Mouse (Mus musculus) kidney, adult 18-20 months (tissue): ENCODE measurements around the gene Vip.

ENCODE experiments used
- DNase-seq: peaks from one replicate; pipeline ENCODE4 v3.0.0; 2021

The Vip gene

GRCm38 (mm10) chr10:5639112-5639511 lies at the start of gene Vip:
Gene Vip, plus strand, starts transcription at chr10:5639218.
- no peak for DNase-seq

GRCm38 (mm10) chr10:5591061-5591460 lies 48.0 kb upstream of the Vip start:
- no peak for DNase-seq

- DNase-seq: peak; percentile 31
Observed at GRCm38 (mm10) chr10:5591996-5592395, 47.0 kb upstream of the Vip start.

GRCm38 (mm10) chr10:5593464-5593863 lies 45.6 kb upstream of the Vip start, which contains the start of gene Myct1:
Gene Myct1, plus strand, starts transcription at chr10:5593775.
- no peak for DNase-seq

DNA sequence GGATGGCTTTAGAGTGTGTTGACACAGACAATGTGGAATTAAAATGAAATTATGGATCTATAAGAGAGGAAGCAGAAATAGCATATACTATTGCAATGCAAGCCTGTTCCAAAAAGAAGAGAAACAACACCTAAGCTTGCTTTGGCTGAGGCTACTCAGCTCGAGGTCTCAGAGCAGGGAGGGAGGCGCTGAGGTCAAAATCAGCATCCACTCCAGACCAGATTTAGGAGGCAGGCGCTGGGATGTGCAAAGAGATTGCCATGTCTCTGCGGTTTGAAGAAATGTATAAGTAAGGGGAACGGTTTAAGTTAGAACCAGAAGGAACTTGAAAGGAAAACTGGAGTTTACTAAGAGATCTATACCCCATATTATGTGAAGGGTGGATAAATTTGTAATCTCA lies 44.6 kb upstream of the Vip start:
- no peak for DNase-seq

DNA sequence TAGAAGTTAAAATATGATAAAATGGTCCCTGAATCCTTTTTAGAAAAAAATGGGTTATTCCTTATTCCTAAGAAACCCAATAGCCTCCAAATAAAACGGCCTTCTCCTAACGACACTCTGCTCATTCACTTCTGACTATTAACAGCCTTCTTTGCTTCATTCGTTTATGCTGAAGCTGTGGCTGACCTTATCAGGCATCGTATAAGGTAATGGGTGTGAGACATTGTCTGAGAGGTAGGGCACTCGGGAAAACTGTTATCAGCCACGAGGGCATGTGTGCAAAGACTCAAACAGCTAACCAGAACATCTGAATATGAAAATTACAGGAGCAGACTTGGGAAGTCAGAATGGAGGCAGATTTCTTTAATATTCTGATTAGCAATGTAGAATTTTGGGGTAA lies 42.5 kb upstream of the Vip start:
- no peak for DNase-seq

DNA sequence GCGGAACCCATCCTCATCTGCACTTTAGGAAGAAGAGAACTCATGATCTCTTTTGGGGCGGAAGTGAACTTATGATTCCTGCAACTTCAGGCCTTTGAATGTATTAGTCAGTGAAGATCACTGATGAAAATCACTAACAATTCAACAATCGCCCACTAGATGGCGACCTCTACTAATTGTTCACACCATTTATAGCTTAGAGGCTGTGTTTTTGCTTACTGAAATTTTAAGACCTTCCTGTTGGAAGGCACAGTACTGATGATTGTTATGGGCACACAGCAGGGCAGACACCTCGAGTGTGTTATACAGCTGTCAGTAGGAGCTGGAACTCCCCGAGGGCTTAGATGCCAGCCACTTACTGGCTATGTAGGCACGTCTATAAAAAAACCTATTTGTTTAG lies 38.9 kb upstream of the Vip start:
- DNase-seq: peak; percentile 60

DNA sequence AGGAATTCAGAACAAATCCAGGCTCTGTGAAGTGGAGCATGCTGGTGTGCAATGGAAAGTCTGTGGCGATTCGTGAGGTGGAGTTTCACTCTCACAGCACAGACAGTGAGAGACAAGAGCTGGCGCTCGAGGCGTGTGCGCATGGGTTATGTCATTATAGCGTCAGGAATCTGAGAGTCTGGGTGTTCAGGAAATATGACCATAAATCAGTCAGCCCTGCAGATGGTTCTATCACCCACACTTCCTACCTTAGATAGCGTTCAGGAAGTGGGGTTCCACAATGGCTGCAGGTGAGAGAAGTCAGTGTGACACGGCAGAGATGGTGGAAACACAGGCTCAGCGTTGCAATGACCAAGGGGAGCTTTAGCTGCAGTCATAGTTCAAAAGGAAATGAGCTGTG lies 35.5 kb upstream of the Vip start:
- no peak for DNase-seq

- DNase-seq: no peak
Observed at GRCm38 (mm10) chr10:5604371-5604770, 34.6 kb upstream of the Vip start.

GRCm38 (mm10) chr10:5608874-5609273 lies 30.1 kb upstream of the Vip start:
- no peak for DNase-seq

DNA sequence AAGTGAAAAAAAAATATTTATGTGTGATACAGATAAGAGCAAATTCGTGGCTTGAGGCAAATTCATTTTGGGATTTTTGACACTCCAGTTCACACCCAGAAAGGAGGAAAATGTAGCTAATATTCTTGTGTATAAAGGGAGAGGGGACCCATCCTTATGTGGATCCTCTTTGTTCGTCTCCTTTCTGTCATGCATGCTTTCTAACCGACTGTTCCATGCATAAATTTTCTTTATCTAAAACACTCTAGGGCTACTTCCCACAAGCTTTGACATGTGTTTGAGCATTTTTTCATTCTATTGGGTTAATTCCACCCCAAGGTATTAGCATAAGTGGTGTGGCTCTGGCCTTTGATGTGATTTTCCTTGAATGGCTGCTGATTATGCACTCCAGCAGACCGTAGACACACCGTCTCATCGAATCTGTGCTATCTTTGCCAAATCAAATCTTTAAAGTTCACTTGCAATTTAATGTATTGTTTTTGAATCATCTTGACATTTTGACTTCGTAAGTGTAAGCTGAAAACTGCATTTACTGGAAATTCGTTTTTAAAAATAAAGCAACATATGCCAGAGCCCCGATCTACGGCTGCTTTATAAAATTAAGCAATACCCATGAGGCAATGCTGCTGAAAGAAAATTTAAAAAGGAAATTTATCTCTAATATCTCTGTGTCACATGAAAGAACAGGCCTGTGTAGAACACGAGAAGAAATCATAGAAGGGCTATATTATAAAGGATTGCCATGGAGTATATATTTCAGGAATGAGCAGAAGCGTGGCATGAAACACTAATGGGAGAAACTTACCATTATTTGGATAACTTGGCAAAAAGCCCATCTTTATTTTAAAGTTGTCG lies 23.6 kb upstream of the Vip start:
- DNase-seq: no peak

DNA sequence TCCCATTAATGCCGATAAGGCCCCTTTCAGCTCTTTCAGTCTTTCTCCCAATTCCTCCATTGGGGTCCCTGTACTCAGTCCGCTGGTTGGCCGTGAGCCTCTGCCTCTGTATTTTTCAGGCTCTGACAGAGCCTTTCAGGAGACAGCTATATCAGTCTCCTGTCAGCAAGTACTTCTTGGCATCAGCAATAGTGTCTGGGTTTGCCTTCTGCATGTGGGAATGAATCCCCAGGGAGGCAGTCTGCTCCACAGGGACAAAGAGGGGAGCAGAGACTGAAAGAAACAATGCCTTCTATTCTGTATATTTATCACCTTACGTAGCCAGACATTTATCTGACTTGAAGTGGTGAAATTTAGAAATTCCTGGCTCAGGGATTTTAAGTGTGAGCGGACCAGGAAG lies 12.8 kb upstream of the Vip start:
- no peak for DNase-seq

- no peak for DNase-seq
Observed at GRCm38 (mm10) chr10:5633672-5634200, 5.3 kb upstream of the Vip start.

DNA sequence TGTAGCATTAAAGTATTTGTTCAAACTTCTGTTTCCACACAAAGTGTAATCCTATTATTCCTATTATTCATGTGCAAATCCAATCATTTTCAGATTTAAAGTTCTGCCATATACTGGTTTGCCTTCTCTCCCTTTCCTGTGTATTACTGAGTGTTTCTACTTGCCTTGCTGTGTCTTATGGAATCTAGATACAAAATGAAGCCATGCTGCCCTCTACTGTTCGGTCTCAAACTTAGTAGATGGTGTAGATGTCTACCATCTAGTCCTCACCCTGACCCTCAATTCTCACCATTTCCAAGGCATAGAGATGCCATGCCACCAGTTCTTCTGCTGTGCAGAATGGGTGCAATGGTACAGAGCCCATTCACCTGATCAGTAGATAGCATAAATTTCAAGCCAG lies 4.7 kb upstream of the Vip start:
- DNase-seq: peak; percentile 9

GRCm38 (mm10) chr10:5637322-5637721 lies 1.7 kb upstream of the Vip start:
- DNase-seq: no peak

DNA sequence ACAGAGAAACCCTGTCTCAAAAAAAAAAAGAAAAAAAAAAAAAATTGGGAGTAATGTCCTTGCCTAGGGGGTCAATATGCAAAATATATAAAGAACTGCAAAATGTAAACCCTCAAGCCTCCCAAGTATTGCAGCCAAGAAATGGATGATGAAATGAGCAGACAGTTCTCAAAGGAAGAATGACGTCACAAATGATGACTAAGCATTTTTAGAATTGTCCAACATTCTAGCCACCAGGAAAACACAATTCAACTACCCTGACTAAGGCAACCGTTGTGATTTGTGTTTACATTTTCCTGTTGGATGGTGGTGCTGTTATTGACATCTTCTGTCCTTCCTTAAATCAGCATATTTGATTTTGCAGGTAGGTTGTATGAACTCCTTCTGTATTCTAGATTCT lies 42.3 kb downstream of the Vip start:
- no peak for DNase-seq

- DNase-seq: no peak
Observed at GRCm38 (mm10) chr10:5685608-5686007, 46.6 kb downstream of the Vip start.

GRCm38 (mm10) chr10:5694351-5694750 lies 55.3 kb downstream of the Vip start:
- no peak for DNase-seq
